Mouse (Mus musculus): ENCODE data around the gene Elmo1.

Elmo1 gene

DNA sequence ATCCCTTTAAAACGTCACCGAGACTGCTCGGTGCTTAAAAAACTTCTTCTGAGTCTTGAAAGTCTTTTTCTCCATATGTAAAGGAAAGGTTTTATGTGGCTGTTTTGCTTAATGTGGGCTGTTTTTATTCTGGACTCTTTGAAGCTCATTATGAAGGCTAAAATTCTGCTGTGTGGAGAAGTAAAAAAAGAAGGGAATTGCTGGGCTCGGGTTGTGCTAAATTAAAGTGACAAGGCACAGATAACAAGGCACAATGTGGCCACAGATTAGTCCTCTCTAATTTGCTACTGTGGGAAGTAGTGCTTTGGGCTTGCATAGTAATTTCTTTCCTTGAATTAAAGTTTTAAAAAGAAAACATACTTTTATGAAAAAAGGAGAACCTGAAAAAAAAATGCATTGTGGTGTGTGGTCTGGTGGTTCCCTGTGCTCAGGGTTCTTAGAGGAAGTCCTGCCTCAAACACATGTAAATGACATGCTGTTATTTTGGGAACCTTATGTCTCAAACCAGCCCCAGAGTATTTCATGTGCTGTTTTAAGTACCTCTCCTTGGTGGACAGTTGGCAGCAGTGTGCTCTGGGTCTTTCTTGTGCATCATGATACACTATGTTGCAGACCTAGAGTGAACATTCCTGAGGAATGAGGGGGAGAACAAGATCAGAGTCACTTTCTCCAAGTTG, 61.0 kb downstream of the Elmo1 start:
- peak; percentile 71 for DNase-seq (ENCODE audit: low read depth, low spot score)

DNA sequence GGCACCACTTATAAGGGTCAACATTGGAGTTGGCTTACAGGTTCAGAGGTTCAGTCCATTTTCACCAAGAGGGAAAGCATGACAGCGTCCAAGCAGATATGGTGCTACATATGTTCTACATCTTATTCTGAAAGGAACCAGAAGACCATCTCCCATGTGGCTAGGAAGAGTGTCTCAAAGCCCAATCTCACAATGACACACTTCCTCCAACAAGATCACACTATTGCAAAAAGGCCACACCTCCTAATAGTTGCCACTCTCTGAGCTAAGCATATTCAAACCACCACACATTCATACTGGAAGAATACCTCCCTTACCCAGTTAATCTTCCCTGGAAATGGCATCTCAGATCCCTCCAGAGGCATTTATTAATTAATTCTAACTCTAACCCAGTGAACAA, 66.7 kb downstream of the Elmo1 start:
- DNase-seq (ENCODE audit: low read depth, low spot score) = no peak

GRCm38 (mm10) chr13:20157529-20157928, 67.1 kb downstream of the Elmo1 start:
- DNase-seq (ENCODE audit: low read depth, low spot score) = no peak

DNA sequence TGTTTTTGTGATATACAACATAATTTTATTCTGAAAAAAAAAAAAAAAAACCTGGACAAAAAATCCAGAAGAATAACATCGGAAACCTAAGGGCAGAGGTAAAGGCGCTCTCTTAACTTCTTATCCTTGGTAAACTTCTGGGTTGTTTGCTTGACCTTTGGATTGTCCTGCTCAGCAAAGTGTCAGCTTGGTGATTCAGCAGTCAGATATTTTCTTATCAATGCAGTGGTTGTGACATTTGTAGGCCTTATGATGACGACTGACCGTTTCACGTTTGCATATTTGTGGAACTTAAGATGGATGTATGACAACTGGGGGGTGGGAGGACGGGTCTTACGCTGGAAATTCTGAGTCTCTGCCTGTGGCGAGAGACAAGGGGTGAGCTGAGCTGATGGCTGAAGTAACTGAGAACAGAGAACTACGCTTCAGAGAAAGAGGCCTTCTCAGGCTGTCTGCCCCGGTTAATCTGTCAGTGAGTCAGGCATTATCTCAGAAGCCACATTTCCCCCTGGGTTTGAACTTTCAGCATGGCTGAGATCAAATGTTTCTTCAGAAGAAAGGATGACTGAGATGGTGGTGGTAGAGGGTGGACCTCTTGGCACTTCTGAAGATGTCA, 73.1 kb downstream of the Elmo1 start:
- DNase-seq (ENCODE audit: low read depth, low spot score) = no peak

DNA sequence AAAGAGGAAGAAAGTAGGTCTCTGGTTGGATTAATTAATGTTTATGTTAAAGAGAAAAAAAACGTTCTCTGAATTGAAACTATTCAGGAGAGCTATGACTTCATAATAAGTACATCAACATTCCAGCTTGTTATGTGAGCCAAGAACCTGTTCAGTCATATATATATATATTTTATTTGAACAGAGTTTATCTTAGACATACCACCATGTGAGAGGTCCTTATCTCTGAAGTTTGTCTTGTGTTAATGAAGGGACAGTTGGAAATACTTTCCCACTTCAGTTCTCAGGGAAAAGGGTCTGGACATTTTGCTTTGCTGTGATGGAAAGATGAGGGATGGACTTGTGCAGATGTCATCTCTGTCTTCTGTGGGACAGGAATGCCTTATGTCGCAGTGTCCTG, 74.4 kb downstream of the Elmo1 start:
- DNase-seq (ENCODE audit: low read depth, low spot score) = no peak

DNA sequence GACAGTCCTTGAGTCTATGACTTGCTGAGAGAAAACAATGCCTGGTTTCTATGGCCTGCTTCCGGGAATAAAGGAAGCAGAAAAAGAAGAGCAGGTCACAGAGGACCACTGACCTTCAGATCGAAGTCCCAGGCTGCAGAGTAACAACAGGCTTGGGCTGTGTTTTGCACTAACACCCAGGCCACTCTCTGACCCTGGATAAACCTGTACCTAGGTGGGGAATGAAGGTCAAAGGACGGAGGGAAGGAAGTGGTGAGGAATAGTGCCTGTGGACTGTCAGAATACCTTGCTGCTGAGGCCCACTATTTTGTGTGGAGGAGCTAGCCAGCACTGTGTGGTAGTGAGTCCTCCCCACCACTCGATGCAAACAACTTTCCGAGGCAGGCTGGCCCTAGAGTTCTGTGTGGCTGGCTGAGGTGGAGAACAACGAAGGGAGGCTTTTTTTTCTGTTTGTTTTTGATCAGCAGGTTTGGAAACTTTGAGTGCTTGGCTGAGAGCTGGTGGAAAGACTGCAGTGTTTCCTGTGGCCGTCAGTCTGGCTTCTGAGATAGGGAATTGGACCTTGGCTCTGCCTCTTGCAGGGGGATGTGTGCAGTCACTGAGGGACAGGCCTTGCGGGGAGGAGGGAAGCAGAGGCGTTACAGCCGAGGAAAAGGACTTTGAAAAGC, 83.7 kb downstream of the Elmo1 start:
- no peak for DNase-seq (ENCODE audit: low read depth, low spot score)

DNA sequence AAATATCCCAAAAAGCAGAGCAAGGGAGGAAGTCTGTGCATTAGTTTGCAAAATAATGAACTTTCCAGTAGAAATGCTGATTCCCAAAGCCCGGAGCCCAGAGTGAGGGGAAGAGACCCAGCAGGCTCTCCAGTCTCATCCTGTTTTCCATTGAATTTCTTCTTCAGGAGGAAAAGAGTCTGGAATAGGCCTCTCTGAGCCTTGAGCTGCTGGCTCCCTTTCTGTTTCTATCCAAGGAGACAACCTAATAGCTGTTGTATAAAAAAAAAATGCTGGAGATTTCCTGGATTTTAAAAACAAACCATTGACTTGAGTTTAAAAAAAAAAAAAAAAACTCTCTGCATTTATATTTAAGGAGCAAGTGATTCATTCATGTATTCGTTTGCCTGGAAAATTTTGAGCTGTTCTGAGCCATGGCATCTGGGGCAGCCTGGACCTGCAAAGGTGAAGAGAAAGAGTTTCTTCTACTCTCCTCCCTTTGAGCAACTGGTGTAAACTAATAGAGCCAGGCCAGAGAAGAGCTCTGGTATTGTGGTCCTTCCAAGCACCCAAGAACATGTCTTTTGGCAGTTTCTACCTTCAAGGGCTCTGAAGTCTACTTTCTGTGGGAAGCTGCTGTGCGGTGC, 84.4 kb downstream of the Elmo1 start:
- no peak for DNase-seq (ENCODE audit: low read depth, low spot score)

DNA sequence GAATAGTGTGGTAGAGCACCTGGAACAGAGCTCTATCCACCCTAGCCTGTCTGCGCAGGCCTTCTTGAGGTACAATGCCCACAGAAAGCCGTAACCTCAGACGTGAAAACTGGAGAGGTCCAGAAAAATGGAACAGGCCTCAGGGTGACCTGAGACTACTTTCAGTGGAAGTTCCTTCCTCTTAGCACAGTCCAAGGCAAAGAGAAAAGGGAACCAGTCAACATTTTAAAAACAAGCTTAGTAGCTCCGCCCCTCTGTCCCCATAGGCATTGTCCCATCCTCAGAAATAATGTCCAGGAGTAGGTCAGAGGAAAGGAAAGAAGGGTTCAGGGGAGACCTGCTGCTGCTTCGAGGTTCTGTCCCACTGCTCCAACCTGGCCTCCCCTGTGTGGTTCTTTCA, 90.3 kb downstream of the Elmo1 start:
- peak; percentile 35 for DNase-seq (ENCODE audit: low read depth, low spot score)

DNA sequence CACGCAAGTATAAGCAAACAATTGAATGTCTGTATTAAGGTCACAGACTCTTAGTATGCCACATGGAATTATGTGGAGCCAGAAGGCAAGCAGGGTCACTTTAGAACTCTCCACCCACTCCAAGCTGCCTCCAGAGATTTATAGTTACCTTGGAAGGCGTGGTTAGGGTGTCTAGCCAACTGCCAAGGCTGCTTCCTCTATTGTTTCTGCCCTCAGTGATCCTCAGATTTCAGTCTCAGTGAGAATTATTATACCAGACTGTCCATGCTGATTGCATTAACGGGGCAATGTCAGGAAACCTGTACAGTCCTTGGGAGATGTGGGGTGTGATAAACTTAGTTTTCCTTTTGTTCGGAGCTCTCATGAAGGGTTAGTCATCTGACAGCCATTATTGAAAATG, 90.9 kb downstream of the Elmo1 start:
- no peak for DNase-seq (ENCODE audit: low read depth, low spot score)

DNA sequence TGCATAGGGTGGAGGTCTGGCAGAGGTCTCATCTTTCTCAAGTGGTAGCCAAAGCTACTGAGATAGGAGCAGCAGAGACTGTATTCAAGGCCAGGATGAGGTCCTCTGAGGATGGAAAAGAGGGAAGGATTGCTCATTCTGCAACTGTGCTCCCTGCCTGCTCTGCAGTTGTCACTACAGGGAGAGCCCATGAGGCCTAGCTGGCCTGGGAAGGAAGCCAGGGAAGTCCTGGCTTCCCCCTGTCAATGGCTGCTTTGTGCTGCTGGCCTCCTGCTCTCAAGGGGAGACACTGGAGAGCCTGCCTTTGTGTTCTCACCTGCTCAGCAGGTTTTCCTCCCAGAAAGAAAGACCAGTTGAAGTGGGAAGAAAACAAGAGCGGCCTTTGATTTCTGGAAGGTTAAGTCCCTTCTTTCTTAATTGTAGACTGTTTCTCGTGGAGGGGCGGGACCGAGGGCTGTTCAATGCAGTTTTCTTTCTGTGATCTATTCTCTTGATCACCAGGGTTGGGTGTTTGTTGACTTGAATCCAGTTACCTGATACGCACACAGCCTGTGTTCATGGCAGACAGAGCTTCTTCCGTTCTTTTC, 91.9 kb downstream of the Elmo1 start:
- no peak for DNase-seq (ENCODE audit: low read depth, low spot score)

DNA sequence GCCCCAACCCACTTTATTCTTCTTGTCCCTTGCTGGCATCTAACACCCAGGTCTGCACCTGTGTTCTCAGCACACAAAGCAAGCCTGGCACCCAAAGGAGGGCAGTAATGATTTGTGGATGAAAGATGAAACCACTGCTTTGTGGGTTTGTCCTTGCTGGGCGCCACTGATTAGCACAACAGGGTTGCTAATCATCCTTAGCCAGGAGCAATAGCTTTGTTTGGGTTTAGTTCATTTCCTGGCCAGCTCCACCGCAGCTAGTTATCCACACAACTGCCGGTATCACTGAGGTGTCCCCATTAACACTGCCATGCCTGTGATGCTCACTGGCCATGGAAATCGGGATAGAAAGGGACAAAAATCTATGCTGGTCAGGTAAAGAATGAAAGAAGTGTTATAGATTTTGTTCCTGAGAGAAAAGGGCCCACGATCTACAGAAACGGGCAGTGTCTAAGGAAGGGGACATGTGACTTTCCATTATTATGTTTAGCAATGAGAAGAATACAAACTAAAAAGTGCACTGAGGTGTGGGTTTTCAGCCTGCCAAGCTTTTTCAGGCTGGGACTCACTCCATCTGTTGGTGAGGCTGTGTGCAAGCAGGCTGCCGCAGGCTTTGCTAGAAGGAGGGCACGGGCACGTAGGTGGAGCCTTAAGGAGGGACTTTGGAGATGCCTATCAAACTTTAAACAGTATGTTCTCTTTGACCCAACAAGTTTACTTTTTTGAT, 93.3 kb downstream of the Elmo1 start:
- peak; percentile 87 for DNase-seq (ENCODE audit: low read depth, low spot score)

GRCm38 (mm10) chr13:20184239-20185033, 94.0 kb downstream of the Elmo1 start:
- peak; percentile 88 for DNase-seq (ENCODE audit: low read depth, low spot score)

DNA sequence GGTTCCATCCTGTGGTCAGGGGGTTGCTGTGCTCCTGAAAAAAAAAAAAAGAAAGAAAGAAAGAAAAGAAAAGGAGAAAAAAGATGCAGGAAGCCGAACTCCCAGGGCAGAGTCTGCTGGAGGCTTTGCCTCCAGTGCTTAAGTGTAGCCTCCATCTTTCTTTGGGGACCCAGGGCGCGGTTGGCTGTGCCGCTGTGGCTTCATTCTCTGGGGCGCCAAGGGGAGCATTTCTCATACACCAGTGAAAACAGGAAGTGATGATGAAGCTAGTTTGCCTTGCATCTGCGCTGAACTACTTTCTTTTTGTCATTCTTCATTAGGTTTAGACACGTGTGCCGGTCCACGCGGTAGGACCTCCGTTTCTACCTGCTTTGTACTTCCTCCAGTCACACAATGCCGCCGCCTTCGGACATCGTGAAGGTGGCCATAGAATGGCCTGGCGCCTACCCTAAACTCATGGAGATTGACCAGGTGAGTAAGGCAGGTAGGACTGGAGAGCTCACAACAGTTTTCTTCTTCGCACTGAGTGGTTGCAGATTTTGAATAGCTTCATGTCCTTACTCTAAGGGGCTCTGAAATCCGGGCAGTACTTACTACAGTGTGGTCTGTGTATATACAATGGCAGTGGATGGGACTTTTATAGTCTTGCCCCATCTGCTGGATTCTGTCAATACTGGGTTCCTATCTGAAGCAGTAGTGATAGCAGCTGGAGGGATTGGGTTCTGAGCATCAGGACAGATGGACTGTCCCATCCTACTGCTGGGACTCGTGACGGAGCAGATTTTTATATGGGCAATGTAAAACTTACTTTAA, 94.8 kb downstream of the Elmo1 start:
- DNase-seq (ENCODE audit: low read depth, low spot score) = peak; percentile 93

- DNase-seq (ENCODE audit: low read depth, low spot score) = no peak
These were observed 95.4 kb downstream of the Elmo1 start for GRCm38 (mm10) chr13:20185847-20186213.

GRCm38 (mm10) chr13:20187647-20188046, 97.3 kb downstream of the Elmo1 start:
- no peak for DNase-seq (ENCODE audit: low read depth, low spot score)

DNA sequence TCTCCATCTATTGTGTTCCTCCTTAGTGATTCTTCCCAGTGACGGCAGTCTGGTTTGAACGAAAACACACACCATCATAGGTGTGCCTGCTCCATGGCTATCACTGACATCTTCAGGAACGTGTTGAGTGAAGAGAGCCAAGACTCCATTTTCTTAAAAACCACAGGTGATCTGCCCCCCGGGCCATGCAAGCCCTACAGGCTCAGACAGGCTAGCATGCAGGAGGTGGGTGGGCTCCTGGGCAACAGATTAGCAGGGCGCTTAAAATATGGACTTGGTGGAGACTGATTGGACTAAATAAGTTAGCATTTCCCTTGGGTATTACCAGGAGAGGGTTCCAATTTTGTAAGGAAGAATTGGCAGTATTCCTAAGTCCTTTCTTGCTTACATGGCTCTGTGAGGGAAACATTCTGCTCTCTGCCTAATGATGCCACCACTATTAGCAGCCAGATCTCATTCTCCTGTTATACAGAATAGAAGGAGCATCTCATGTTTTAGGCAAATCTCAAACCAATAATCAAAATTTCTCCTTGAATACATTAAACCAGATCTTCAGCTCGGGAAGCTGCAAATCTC, 101.7 kb downstream of the Elmo1 start:
- DNase-seq (ENCODE audit: low read depth, low spot score) = no peak

DNA sequence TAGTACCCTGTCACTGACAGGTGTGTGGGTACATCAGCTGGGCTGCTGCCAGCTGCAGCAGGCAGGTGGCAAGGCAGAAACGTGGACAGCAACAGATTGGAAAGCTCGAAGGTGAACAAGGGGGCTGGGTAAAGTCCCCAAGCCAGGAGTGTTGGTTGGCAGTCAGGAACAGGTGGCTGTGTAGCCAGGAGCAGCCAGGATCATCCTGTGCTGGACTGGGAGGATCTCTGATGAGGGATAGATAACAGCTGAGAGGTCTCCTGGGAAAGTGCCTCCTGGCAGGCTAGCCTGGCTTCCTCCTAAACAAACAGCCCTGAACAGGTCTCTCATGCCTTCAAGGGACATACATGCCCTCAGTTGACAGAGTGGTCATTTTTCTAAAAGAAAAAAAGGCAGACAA, 110.2 kb downstream of the Elmo1 start:
- DNase-seq (ENCODE audit: low read depth, low spot score) = peak; percentile 55

DNA sequence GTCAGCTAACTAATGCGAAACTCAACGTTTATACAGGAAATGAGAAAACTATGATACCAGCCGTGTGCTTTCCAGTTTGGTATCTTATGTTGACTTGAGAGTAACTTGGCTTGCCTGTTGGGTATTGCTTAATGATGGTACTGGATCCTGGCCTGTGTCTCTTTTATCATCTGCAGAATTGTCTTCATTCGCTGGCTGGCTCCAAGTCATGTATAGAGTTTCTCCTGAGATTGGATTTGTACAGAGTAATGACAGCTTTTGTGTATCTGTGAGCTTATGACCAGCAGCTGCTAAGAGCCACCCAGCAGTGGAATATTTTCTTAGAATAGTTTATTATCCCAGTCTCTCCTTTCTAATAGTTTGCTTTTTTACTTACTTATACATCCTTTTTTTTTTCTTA, 112.2 kb downstream of the Elmo1 start:
- no peak for DNase-seq (ENCODE audit: low read depth, low spot score)

- no peak for DNase-seq (ENCODE audit: low read depth, low spot score)
These were observed 113.8 kb downstream of the Elmo1 start for GRCm38 (mm10) chr13:20204165-20204564.

All from A20 (cell line).